Mouse (Mus musculus): ENCODE data around the gene Tomm40l. TPM values are rescaled to one million over a fixed set of nuclear protein-coding genes. Genes with fewer than 3 reads are reported as not detected.

Gene Tomm40l
- polyA plus RNA-seq, 1 experiment from 2014 or later = 25.4 TPM

GRCm38 (mm10) chr1:171252415-171252814 lies 30.1 kb upstream of the Tomm40l start:
- Histone ChIP-seq H3K36me3 (ENCODE audit: control insufficient read depth, insufficient read depth, low read length) (peaks cover 37% of the 10 kb centered on the region), H3K4me2 (ENCODE audit: low read depth, low read length) (peak overlapping the region; percentile 80), H3K9me3 (ENCODE audit: control insufficient read depth, low read length) (no peaks in the 10 kb centered on the region), H3K27me3 (replicated peaks; ENCODE audit: control insufficient read depth, insufficient read depth, low read length) (no peaks in the 10 kb centered on the region), H3K4me1 (ENCODE audit: control insufficient read depth, insufficient read depth, low read length) (peaks cover 42% of the 10 kb centered on the region), H3K4me3 (ENCODE audit: low read depth, low read length) (peak overlapping the region; percentile 46), H3K9ac (ENCODE audit: low read depth, low read length) (peak overlapping the region; percentile 63), H3K27ac (replicated peaks; ENCODE audit: low read depth, low read length) (peak overlapping the region; percentile 93)
- DNase-seq (ENCODE audit: low spot score) = no peak
- peak; percentile 0; the same call in 1 of the 2 replicates for ATAC-seq (ENCODE audit: low read depth)
- 30% methylated on average over 17 of the region's 17 CpGs for WGBS

GRCm38 (mm10) chr1:171251594-171252324 lies 29.4 kb upstream of the Tomm40l start:
- H3K36me3 ChIP-seq (ENCODE audit: control insufficient read depth, insufficient read depth, low read length) = peaks cover 32% of the 10 kb centered on the region

DNA sequence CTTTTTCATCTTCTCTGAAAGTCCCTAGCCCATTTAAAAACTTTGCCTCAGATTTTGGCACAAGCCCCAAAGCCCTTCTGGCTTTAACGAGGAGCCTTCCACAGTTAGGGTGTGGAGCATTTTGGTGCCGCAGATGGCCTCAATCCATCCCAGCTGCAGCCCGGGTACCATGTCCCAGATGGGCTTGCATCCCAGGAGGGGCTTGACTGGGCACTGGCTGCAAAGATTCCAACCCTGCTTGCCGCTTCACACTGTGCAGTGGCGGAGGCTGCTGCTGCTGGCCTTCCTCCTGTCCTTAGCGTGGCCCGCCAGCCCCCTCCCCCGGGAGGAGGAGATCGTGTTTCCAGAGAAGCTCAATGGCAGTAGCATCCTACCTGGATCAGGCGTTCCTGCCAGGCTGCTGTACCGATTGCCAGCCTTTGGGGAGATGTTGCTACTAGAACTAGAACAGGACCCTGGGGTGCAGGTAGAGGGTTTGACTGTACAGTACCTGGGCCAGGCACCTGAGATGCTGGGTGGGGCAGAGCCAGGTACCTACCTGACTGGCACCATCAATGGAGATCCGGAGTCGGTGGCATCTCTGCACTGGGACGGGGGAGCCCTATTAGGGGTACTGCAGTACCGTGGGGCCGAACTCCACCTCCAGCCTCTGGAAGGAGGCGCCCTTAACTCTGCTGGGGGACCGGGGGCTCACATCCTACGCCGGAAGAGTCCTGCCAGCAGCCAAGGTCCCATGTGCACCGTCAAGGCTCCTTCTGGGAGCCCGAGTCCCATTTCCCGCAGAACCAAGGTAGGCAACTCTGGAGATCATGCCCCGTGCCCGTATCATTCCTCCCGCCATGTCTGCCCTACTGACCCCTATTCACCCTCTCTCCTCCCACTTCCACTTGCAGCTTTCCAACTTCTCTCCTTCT lies 28.6 kb upstream of the Tomm40l start, which contains the start of gene Ndufs2:
TSS of gene Ndufs2 (minus strand) at position 709 of the 914 bp plus-strand sequence.
- Histone ChIP-seq H3K4me1 (ENCODE audit: control insufficient read depth, insufficient read depth, low read length) (peaks cover 47% of the 10 kb centered on the region), H3K9me3 (ENCODE audit: control insufficient read depth, low read length) (no peaks in the 10 kb centered on the region), H3K4me2 (ENCODE audit: low read depth, low read length) (peak within 1 kb of the TSS; percentile 80), H3K27me3 (replicated peaks; ENCODE audit: control insufficient read depth, insufficient read depth, low read length) (no peaks in the 10 kb centered on the region), H3K4me3 (ENCODE audit: low read depth, low read length) (peak within 1 kb of the TSS; percentile 46), H3K36me3 (ENCODE audit: control insufficient read depth, insufficient read depth, low read length) (peaks cover 26% of the 10 kb centered on the region), H3K9ac (ENCODE audit: low read depth, low read length) (peak within 1 kb of the TSS; percentile 63), H3K27ac (replicated peaks; ENCODE audit: low read depth, low read length) (peak within 1 kb of the TSS; percentile 93)
- WGBS = 9% methylated on average over 26 of the region's 26 CpGs
- ATAC-seq (ENCODE audit: low read depth) = 0 out of 2 replicates have a peak, but pooled peaks have one; percentile 10
- DNase-seq (ENCODE audit: low spot score) = peak; percentile 75

More at GRCm38 (mm10) chr1:171251594-171252324, 29.4 kb upstream of the Tomm40l start:
- Histone ChIP-seq H3K27me3 (replicated peaks; ENCODE audit: control insufficient read depth, insufficient read depth, low read length) (no peaks in the 10 kb centered on the region), H3K4me2 (ENCODE audit: low read depth, low read length) (peak overlapping the region; percentile 80), H3K27ac (replicated peaks; ENCODE audit: low read depth, low read length) (peak overlapping the region; percentile 93), H3K9ac (ENCODE audit: low read depth, low read length) (peak overlapping the region; percentile 63), H3K4me1 (ENCODE audit: control insufficient read depth, insufficient read depth, low read length) (peaks cover 42% of the 10 kb centered on the region), H3K4me3 (ENCODE audit: low read depth, low read length) (peak overlapping the region; percentile 46), H3K9me3 (ENCODE audit: control insufficient read depth, low read length) (no peaks in the 10 kb centered on the region)
- DNase-seq (ENCODE audit: low spot score) = peak; percentile 92
- WGBS = 2% methylated on average over 13 of the region's 13 CpGs
- peak; percentile 54 for ATAC-seq (ENCODE audit: low read depth)

DNA sequence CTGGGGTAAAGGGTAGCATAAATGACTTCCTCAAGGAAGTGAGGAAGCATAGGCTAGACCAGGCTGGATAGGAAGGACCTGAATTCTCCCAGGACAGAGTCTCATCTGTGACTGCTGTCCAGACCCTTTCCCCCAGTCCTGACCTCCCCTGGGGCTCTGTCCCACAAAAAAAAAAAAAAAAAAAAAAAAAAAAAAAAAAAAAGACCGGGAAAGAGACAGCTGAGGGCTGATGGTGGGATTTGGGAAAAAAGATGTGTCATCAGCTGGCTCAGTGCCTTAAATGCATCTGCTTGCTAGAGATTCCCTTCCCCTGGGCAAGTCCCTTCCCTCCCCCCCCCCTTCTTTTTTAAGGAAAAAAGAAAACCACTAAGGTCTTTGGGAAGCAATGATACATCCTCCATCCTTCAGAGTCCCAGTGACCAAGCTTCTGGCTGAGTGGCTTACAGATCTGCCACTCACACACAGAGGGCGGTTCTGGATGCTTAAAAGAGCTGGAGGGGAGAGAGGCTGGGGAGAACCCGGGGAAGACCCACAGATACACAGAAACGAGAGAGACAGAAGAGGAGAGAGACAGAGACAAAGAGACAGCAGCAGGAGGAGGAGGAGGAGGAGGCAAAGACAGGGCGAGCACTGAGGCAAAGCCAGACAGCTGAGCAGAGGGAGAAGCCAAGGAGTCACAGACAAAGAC lies 27.7 kb upstream of the Tomm40l start, which contains the start of gene Adamts4:
TSS of gene Adamts4 (plus strand) at position 509 of the 688 bp plus-strand sequence.
- H3K9me3 ChIP-seq (ENCODE audit: control insufficient read depth, low read length) = no peaks in the 10 kb centered on the region
- peak within 1 kb of the TSS; percentile 63 for H3K9ac ChIP-seq (ENCODE audit: low read depth, low read length)
- no peaks in the 10 kb centered on the region for H3K27me3 ChIP-seq (replicated peaks; ENCODE audit: control insufficient read depth, insufficient read depth, low read length)
- peak within 1 kb of the TSS; percentile 46 for H3K4me3 ChIP-seq (ENCODE audit: low read depth, low read length)
- H3K36me3 ChIP-seq (ENCODE audit: control insufficient read depth, insufficient read depth, low read length) = peaks cover 27% of the 10 kb centered on the region
- peak within 1 kb of the TSS; percentile 80 for H3K4me2 ChIP-seq (ENCODE audit: low read depth, low read length)
- peak within 1 kb of the TSS; percentile 93 for H3K27ac ChIP-seq (replicated peaks; ENCODE audit: low read depth, low read length)
- ATAC-seq (ENCODE audit: low read depth) = peak; percentile 30; the same call in 1 of the 2 replicates
- peak; percentile 90 for DNase-seq (ENCODE audit: low spot score)
- 5% methylated on average over 5 of the region's 5 CpGs for WGBS
- H3K4me1 ChIP-seq (ENCODE audit: control insufficient read depth, insufficient read depth, low read length) = peaks cover 50% of the 10 kb centered on the region

DNA sequence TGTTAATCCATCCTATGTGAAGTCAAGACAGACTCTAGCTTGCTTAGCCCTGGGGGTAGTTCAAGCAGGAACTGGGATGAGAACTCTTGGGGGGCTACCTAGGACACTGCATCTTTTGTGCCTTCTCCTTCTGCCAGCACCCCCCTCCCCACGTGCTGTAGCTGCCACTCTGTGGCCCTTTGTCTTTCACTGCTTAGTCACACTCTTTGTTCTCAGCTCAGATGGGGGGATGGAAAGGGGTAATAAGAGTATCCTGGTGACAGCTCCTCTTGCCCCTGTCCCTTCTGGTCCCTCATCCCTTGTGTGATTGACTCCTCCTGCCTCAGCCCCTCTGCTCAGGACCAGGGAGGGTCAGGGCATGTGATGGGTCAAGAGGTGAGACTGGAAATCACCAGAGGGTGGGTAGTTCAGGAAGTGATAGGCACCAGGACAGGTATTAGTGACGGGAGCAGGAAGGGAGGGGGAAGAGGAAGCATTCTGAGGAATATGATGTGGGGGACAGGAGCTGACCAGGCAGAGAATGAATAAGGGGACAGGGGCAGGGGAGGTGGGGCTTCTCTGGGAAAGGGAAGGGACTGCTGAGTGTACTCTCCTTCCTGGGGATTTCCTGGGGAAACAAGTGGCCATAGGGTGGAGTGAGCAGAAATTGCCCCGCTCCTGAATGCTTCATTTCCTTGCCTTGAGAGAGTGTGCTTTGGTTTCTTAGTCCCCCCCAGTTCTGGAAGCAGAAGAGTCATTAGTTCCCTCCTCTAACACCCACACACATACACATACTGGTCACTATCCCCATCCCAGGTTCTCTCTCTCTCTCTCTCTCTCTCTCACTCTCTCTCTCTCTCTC lies 26.3 kb upstream of the Tomm40l start:
- peak overlapping the region; percentile 93 for H3K27ac ChIP-seq (replicated peaks; ENCODE audit: low read depth, low read length)
- no peaks in the 10 kb centered on the region for H3K27me3 ChIP-seq (replicated peaks; ENCODE audit: control insufficient read depth, insufficient read depth, low read length)
- peaks cover 26% of the 10 kb centered on the region for H3K36me3 ChIP-seq (ENCODE audit: control insufficient read depth, insufficient read depth, low read length)
- H3K9ac ChIP-seq (ENCODE audit: low read depth, low read length) = no peak overlapping the region
- H3K4me1 ChIP-seq (ENCODE audit: control insufficient read depth, insufficient read depth, low read length) = peaks cover 50% of the 10 kb centered on the region
- no peak for ATAC-seq (ENCODE audit: low read depth)
- 32% methylated on average over 2 of the region's 3 CpGs for WGBS
- H3K9me3 ChIP-seq (ENCODE audit: control insufficient read depth, low read length) = no peaks in the 10 kb centered on the region
- H3K4me2 ChIP-seq (ENCODE audit: low read depth, low read length) = 0 out of 2 replicates have a peak overlapping the region, but pooled peaks have one; percentile 8
- no peak overlapping the region for H3K4me3 ChIP-seq (ENCODE audit: low read depth, low read length)
- no peak for DNase-seq (ENCODE audit: low spot score)

DNA sequence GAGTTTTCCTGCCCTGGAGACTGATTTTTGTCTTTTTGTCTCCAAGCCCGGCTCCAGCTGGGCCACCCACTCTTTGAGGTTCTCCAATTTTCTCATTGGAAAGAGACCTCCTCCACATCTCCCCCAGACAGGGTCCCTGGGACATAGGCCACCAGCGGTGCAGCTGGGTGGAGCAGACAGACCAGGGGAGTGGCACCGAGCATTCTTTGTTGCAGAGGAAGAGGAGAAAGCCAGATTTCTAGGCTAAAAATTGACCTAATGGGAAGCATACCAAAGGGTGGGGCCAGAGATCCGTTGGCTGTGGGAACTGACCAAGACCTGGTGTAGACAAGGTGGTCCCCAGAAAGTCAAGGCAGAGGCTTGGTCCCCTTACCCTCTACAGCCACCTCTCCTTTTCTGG lies 25.6 kb upstream of the Tomm40l start:
- Histone ChIP-seq H3K27ac (replicated peaks; ENCODE audit: low read depth, low read length) (peak overlapping the region; percentile 93), H3K9ac (ENCODE audit: low read depth, low read length) (peak overlapping the region; percentile 62; the same call in 1 of the 2 replicates), H3K4me3 (ENCODE audit: low read depth, low read length) (peak overlapping the region; percentile 77; the same call in 1 of the 2 replicates), H3K27me3 (replicated peaks; ENCODE audit: control insufficient read depth, insufficient read depth, low read length) (no peaks in the 10 kb centered on the region), H3K9me3 (ENCODE audit: control insufficient read depth, low read length) (no peaks in the 10 kb centered on the region), H3K4me1 (ENCODE audit: control insufficient read depth, insufficient read depth, low read length) (peaks cover 50% of the 10 kb centered on the region), H3K36me3 (ENCODE audit: control insufficient read depth, insufficient read depth, low read length) (peaks cover 28% of the 10 kb centered on the region), H3K4me2 (ENCODE audit: low read depth, low read length) (peak overlapping the region; percentile 63)
- ATAC-seq (ENCODE audit: low read depth) (no peak), DNase-seq (ENCODE audit: low spot score) (peak; percentile 35)
- WGBS = 18% methylated on average over 4 of the region's 4 CpGs

DNA sequence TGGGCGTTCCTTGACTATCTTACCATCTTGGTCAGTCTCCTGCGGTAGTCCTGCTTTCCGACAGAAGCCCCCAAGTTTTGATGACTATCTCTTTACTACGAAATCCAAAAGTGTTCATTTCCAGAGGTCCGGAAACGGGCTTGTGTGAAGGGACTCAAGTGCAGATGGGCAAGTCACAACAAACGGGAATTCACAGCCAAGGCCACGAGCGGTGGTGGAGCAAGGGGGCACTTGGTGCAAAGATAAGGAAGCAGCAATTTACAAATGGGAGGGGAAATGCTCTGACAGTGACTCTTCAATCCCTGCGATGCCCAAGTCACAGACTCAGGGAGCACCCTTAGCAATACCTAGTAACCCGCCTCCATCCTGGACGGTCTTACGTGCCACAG lies 25.1 kb upstream of the Tomm40l start:
- 8% methylated on average over 13 of the region's 13 CpGs for WGBS
- H3K4me1 ChIP-seq (ENCODE audit: control insufficient read depth, insufficient read depth, low read length) = peaks cover 46% of the 10 kb centered on the region

More for the DNA sequence above, 25.1 kb upstream of the Tomm40l start:
- Histone ChIP-seq H3K9me3 (ENCODE audit: control insufficient read depth, low read length) (no peaks in the 10 kb centered on the region), H3K27ac (replicated peaks; ENCODE audit: low read depth, low read length) (peak overlapping the region; percentile 93), H3K27me3 (replicated peaks; ENCODE audit: control insufficient read depth, insufficient read depth, low read length) (no peaks in the 10 kb centered on the region), H3K36me3 (ENCODE audit: control insufficient read depth, insufficient read depth, low read length) (peaks cover 30% of the 10 kb centered on the region), H3K4me2 (ENCODE audit: low read depth, low read length) (peak overlapping the region; percentile 63), H3K4me3 (ENCODE audit: low read depth, low read length) (peak overlapping the region; percentile 77), H3K9ac (ENCODE audit: low read depth, low read length) (peak overlapping the region; percentile 62)
- no peak for ATAC-seq (ENCODE audit: low read depth)
- DNase-seq (ENCODE audit: low spot score) = no peak

Data from embryonic facial prominence, embryonic 14.5 days (tissue).